Mouse (Mus musculus): ENCODE results near the gene Disc1.

- no peak for TF ChIP-seq CTCF (IDR thresholded peaks at IDR 0.05; ENCODE audit: extremely low read depth, insufficient read length, insufficient replicate concordance, low read depth, low read length)
- no peak for TF ChIP-seq POLR2A (IDR thresholded peaks at IDR 0.05; ENCODE audit: low read depth, low read length)
Measured at GRCm38 (mm10) chr8:125078771-125079384, 24.9 kb downstream of the Disc1 start.

Measured in small intestine, adult 2 months (tissue).